Mouse (Mus musculus) neural tube, embryonic 13.5 days (tissue): ENCODE data around the gene Mark4. TPM values are rescaled to one million over a fixed set of nuclear protein-coding genes. Genes with fewer than 3 reads are reported as not detected.
A peak's percentile ranks its signal among the peaks of the same experiment; 100 is the strongest.

Experiments used
- ATAC-seq: fragments of 200-750 bp; cut with Nextera tagmentation; 2 replicates; pipeline ENCODE4 v1.8.0; 2017; ENCODE audit warnings: low read depth, mild to moderate bottlenecking, moderate TSS enrichment, moderate library complexity
- H3K27ac ChIP-seq: fragments of 300-500 bp; sonication (generic); replicated peaks from 2 replicates; pipeline ENCODE4 v1.5.1; 2015; ENCODE audit warnings: moderate library complexity, mild to moderate bottlenecking, inconsistent platforms
- H3K27me3 ChIP-seq: fragments of 300-500 bp; sonication (generic); 2 replicates; pipeline ENCODE4 v1.6.1; 2015; ENCODE audit warnings: mild to moderate bottlenecking, inconsistent platforms
- H3K36me3 ChIP-seq: fragments of 300-500 bp; sonication (generic); 2 replicates; pipeline ENCODE4 v1.6.1; 2015; ENCODE audit warnings: mild to moderate bottlenecking, inconsistent platforms
- H3K4me1 ChIP-seq: fragments of 300-500 bp; sonication (generic); replicated peaks from 2 replicates; pipeline ENCODE4 v1.6.1; 2015; ENCODE audit warnings: inconsistent platforms
- H3K4me2 ChIP-seq: fragments of 300-500 bp; sonication (generic); 2 replicates; pipeline ENCODE4 v1.6.1; 2015; ENCODE audit warnings: inconsistent platforms, mild to moderate bottlenecking, moderate library complexity
- H3K4me3 ChIP-seq: fragments of 300-500 bp; sonication (generic); 2 replicates; pipeline ENCODE4 v1.5.1; 2015; ENCODE audit warnings: mild to moderate bottlenecking, inconsistent platforms
- H3K9ac ChIP-seq: fragments of 300-500 bp; sonication (generic); 2 replicates; pipeline ENCODE4 v1.6.1; 2015; ENCODE audit warnings: moderate library complexity, mild to moderate bottlenecking, inconsistent platforms
- H3K9me3 ChIP-seq: fragments of 300-500 bp; sonication (generic); 2 replicates; pipeline ENCODE4 v1.6.1; 2016; ENCODE audit warnings: inconsistent platforms
- WGBS: fragments of 180-500 bp; shearing (Covaris S2); methylation state at CpG from one replicate; pipeline ENCODE4 v1.1.7; 2015; 5-methylcytosine and 5-hydroxymethylcytosine counted together
- polyA plus RNA-seq: library from polyadenylated mRNA; unstranded; fragments of >200 nt; fragmentation: Nextera tagmentation; extraction: Ambion mirVana; gene quantifications from 2 replicates; pipeline ENCODE4 v1.2.1, GENCODE M21; 2015

Gene Mark4
- polyA plus RNA-seq, 1 experiment from 2014 or later = 16.1 TPM

GRCm38 (mm10) chr7:19455819-19456495 lies 2.7 kb downstream of the Mark4 start:
- WGBS = 71% methylated on average over 11 of the region's 11 CpGs
- H3K4me1 ChIP-seq = peaks cover 30% of the 10 kb centered on the region
- H3K27me3 ChIP-seq = no peaks in the 10 kb centered on the region
- ATAC-seq = no peak
- no peak overlapping the region for H3K9ac ChIP-seq
- H3K27ac ChIP-seq = no peak overlapping the region
- 0 out of 2 replicates have a peak overlapping the region, but pooled peaks have one; percentile 99 for H3K4me2 ChIP-seq
- H3K4me3 ChIP-seq = 0 out of 2 replicates have a peak overlapping the region, but pooled peaks have one; percentile 93
- no peaks in the 10 kb centered on the region for H3K9me3 ChIP-seq
- peaks cover 32% of the 10 kb centered on the region for H3K36me3 ChIP-seq

GRCm38 (mm10) chr7:19455186-19455585 lies 3.4 kb downstream of the Mark4 start:
- no peak for ATAC-seq
- H3K9me3 ChIP-seq = no peaks in the 10 kb centered on the region
- H3K27ac ChIP-seq = no peak overlapping the region
- peaks cover 40% of the 10 kb centered on the region for H3K36me3 ChIP-seq
- no peak overlapping the region for H3K4me2 ChIP-seq
- 90% methylated on average over 4 of the region's 4 CpGs for WGBS
- no peak overlapping the region for H3K4me3 ChIP-seq
- no peaks in the 10 kb centered on the region for H3K27me3 ChIP-seq
- no peak overlapping the region for H3K9ac ChIP-seq
- peaks cover 30% of the 10 kb centered on the region for H3K4me1 ChIP-seq

GRCm38 (mm10) chr7:19449165-19449564 lies 9.5 kb downstream of the Mark4 start:
- no peak for ATAC-seq
- H3K4me1 ChIP-seq = no peaks in the 10 kb centered on the region
- no peak overlapping the region for H3K4me2 ChIP-seq

GRCm38 (mm10) chr7:19447689-19448088 lies 10.9 kb downstream of the Mark4 start:
- Histone ChIP-seq H3K27me3 (no peaks in the 10 kb centered on the region), H3K4me2 (no peak overlapping the region), H3K27ac (no peak overlapping the region), H3K4me1 (no peaks in the 10 kb centered on the region), H3K36me3 (peaks cover 94% of the 10 kb centered on the region), H3K9me3 (no peaks in the 10 kb centered on the region), H3K9ac (no peak overlapping the region), H3K4me3 (no peak overlapping the region)
- 93% methylated on average over 16 of the region's 16 CpGs for WGBS
- no peak for ATAC-seq

More at GRCm38 (mm10) chr7:19449165-19449564, 9.5 kb downstream of the Mark4 start:
- Histone ChIP-seq H3K27ac (no peak overlapping the region), H3K4me3 (no peak overlapping the region), H3K9ac (no peak overlapping the region), H3K27me3 (no peaks in the 10 kb centered on the region), H3K9me3 (no peaks in the 10 kb centered on the region), H3K36me3 (peaks cover 89% of the 10 kb centered on the region)
- 88% methylated on average over 12 of the region's 12 CpGs for WGBS

GRCm38 (mm10) chr7:19444801-19445200 lies 13.8 kb downstream of the Mark4 start:
- Histone ChIP-seq H3K9me3 (no peaks in the 10 kb centered on the region), H3K27me3 (no peaks in the 10 kb centered on the region), H3K27ac (no peak overlapping the region), H3K4me3 (no peak overlapping the region), H3K4me2 (no peak overlapping the region), H3K36me3 (peaks cover 94% of the 10 kb centered on the region), H3K4me1 (no peaks in the 10 kb centered on the region), H3K9ac (no peak overlapping the region)
- ATAC-seq = no peak
- 85% methylated on average over 12 of the region's 12 CpGs for WGBS

GRCm38 (mm10) chr7:19443344-19443743 lies 15.3 kb downstream of the Mark4 start:
- Histone ChIP-seq H3K27me3 (no peaks in the 10 kb centered on the region), H3K4me2 (no peak overlapping the region), H3K36me3 (peaks cover 87% of the 10 kb centered on the region), H3K4me3 (no peak overlapping the region), H3K27ac (no peak overlapping the region), H3K4me1 (no peaks in the 10 kb centered on the region), H3K9me3 (no peaks in the 10 kb centered on the region), H3K9ac (no peak overlapping the region)
- 49% methylated on average over 3 of the region's 3 CpGs for WGBS
- peak; percentile 17; the same call in 1 of the 2 replicates for ATAC-seq

GRCm38 (mm10) chr7:19441448-19442091 lies 17.1 kb downstream of the Mark4 start:
- Histone ChIP-seq H3K9ac (no peak overlapping the region), H3K36me3 (peaks cover 87% of the 10 kb centered on the region), H3K9me3 (no peaks in the 10 kb centered on the region), H3K4me2 (no peak overlapping the region), H3K27me3 (no peaks in the 10 kb centered on the region), H3K4me3 (no peak overlapping the region), H3K27ac (no peak overlapping the region), H3K4me1 (no peaks in the 10 kb centered on the region)
- ATAC-seq = no peak
- WGBS = 84% methylated on average over 9 of the region's 9 CpGs

- Histone ChIP-seq H3K27ac (no peak overlapping the region), H3K4me1 (no peaks in the 10 kb centered on the region), H3K9me3 (peaks cover 4% of the 10 kb centered on the region; the same call in 1 of the 2 replicates), H3K9ac (no peak overlapping the region), H3K4me3 (no peak overlapping the region), H3K36me3 (peaks cover 93% of the 10 kb centered on the region), H3K27me3 (no peaks in the 10 kb centered on the region), H3K4me2 (no peak overlapping the region)
- 0 out of 2 replicates have a peak, but pooled peaks have one; percentile 15 for ATAC-seq
- WGBS = 80% methylated on average over 9 of the region's 9 CpGs
These were observed 21.6 kb downstream of the Mark4 start for GRCm38 (mm10) chr7:19437048-19437447.

GRCm38 (mm10) chr7:19436276-19436675 lies 22.3 kb downstream of the Mark4 start:
- H3K9me3 ChIP-seq = peaks cover 4% of the 10 kb centered on the region; the same call in 1 of the 2 replicates
- 95% methylated on average over 2 of the region's 2 CpGs for WGBS
- H3K4me1 ChIP-seq = no peaks in the 10 kb centered on the region
- H3K27me3 ChIP-seq = no peaks in the 10 kb centered on the region
- H3K9ac ChIP-seq = no peak overlapping the region
- H3K27ac ChIP-seq = no peak overlapping the region
- H3K4me2 ChIP-seq = no peak overlapping the region
- H3K36me3 ChIP-seq = peaks cover 93% of the 10 kb centered on the region
- H3K4me3 ChIP-seq = no peak overlapping the region
- no peak for ATAC-seq

GRCm38 (mm10) chr7:19432475-19432874 lies 26.1 kb downstream of the Mark4 start:
- Histone ChIP-seq H3K27me3 (no peaks in the 10 kb centered on the region), H3K4me3 (no peak overlapping the region), H3K9ac (no peak overlapping the region), H3K4me2 (no peak overlapping the region), H3K36me3 (peaks cover 100% of the 10 kb centered on the region), H3K4me1 (0 out of 2 replicates have a peak, but pooled peaks cover 5% of the 10 kb centered on the region), H3K27ac (no peak overlapping the region), H3K9me3 (peaks cover 4% of the 10 kb centered on the region; the same call in 1 of the 2 replicates)
- 93% methylated on average over 2 of the region's 2 CpGs for WGBS
- ATAC-seq = no peak

GRCm38 (mm10) chr7:19430402-19430801 lies 28.2 kb downstream of the Mark4 start:
- H3K4me2 ChIP-seq = no peak overlapping the region
- no peak for ATAC-seq
- no peaks in the 10 kb centered on the region for H3K27me3 ChIP-seq
- H3K27ac ChIP-seq = no peak overlapping the region
- 0 out of 2 replicates have a peak, but pooled peaks cover 5% of the 10 kb centered on the region for H3K4me1 ChIP-seq
- no peak overlapping the region for H3K4me3 ChIP-seq
- 91% methylated on average over 6 of the region's 6 CpGs for WGBS
- no peak overlapping the region for H3K9ac ChIP-seq
- peaks cover 4% of the 10 kb centered on the region; the same call in 1 of the 2 replicates for H3K9me3 ChIP-seq
- peaks cover 100% of the 10 kb centered on the region for H3K36me3 ChIP-seq

GRCm38 (mm10) chr7:19429726-19430125 lies 28.9 kb downstream of the Mark4 start:
- Histone ChIP-seq H3K27ac (no peak overlapping the region), H3K27me3 (no peaks in the 10 kb centered on the region), H3K4me2 (no peak overlapping the region), H3K36me3 (peaks cover 100% of the 10 kb centered on the region), H3K4me1 (0 out of 2 replicates have a peak, but pooled peaks cover 5% of the 10 kb centered on the region), H3K9ac (no peak overlapping the region), H3K9me3 (peaks cover 4% of the 10 kb centered on the region; the same call in 1 of the 2 replicates), H3K4me3 (no peak overlapping the region)
- 66% methylated on average over 8 of the region's 8 CpGs for WGBS
- no peak for ATAC-seq
